ENCODE assay signal across 8 mouse cellular contexts in the genomic region with DNA sequence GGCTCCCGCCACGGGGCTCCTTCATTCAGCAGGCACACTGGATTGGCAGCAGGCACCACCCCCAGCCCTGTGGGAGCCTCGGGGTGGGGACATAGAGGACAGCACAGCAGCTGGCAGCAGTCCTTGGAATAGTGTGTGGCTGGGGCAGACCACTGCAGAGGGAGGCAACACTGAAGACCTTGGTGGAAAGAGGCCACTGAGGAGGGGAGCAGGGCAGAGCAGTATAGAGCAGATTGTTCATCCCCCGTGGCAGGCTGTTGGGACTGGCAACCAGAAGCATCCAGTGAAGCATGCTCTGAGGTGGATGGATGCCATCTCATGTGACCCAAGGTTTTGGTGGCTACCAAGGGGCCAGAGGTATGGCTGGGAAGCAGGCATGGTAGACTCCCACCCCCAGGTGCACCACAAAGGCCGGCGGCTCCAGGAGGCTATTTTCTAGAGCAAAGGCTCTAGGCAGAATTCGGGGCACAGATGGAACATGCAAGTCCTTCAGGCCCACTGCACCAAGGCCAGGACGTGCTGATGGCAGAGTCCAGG. TPM values are rescaled to one million over a fixed set of nuclear protein-coding genes. Genes with fewer than 3 reads are reported as not detected.
A peak's percentile ranks its signal among the peaks of the same experiment; 100 is the strongest.
DNase-seq lines count a peak whose midpoint lies in the region; ATAC-seq and TF ChIP-seq lines count a peak whose summit lies in the region.

No protein-coding gene starts in this region.

- peak overlapping the region; percentile 65 for H3K27ac ChIP-seq in layer of hippocampus, adult 2 months
- H3K27ac ChIP-seq in embryonic facial prominence, embryonic 13.5 days = peak overlapping the region; percentile 48

- no peaks in the 10 kb centered on the region for H3K9me3 ChIP-seq in embryonic facial prominence, embryonic 13.5 days

- WGBS in embryonic facial prominence, embryonic 13.5 days = 69% methylated on average over 8 of the region's 8 CpGs

- 0 out of 2 replicates have a peak, but pooled peaks cover 5% of the 10 kb centered on the region for H3K36me3 ChIP-seq in embryonic facial prominence, embryonic 13.5 days

- H3K4me1 ChIP-seq in embryonic facial prominence, embryonic 13.5 days = peaks cover 34% of the 10 kb centered on the region

- no peak for TF ChIP-seq CTCF in layer of hippocampus, adult 2 months (conservative IDR thresholded peaks at IDR 0.05)

- peak overlapping the region; percentile 46; the same call in 1 of the 2 replicates for H3K9ac ChIP-seq in embryonic facial prominence, embryonic 13.5 days

- DNase-seq in layer of hippocampus, adult 2 months (ENCODE audit: low spot score in 2 of 2) = peak in 1 of 2 experiments; percentile 47
- no peak for DNase-seq in layer of hippocampus, postnatal 25 days (ENCODE audit: extremely low spot score in 1 of 2, low spot score in 1 of 2)
- peak; percentile 62 for DNase-seq in cerebellum, adult 11 months
- DNase-seq in layer of hippocampus, postnatal 36 days = peak; percentile 34 to 36
- DNase-seq in c-Kit-positive CD71-positive TER-119-positive erythroid progenitor cells, embryonic 14.5 days (ENCODE audit: low spot score) = no peak
- no peak for DNase-seq in embryo, embryonic 10 days (ENCODE audit: low spot score)
- no peak for DNase-seq in lung, postnatal 25 days (ENCODE audit: low spot score)

- no peak for ATAC-seq in embryonic facial prominence, embryonic 13.5 days (ENCODE audit: insufficient number of reproducible peaks, insufficient read depth, low FRiP score, low TSS enrichment, low read depth)

- no peak overlapping the region for H3K4me2 ChIP-seq in embryonic facial prominence, embryonic 13.5 days

- H3K27me3 ChIP-seq in embryonic facial prominence, embryonic 13.5 days = no peaks in the 10 kb centered on the region

- H3K4me3 ChIP-seq in layer of hippocampus, adult 2 months = no peak overlapping the region
- H3K4me3 ChIP-seq in embryonic facial prominence, embryonic 13.5 days = no peak overlapping the region

RNA-seq across cellular contexts. Expression of a gene that starts 20.7 kb away (rescaled TPM):
- 100 to 1,000 TPM; 116 to 118 TPM for total RNA-seq in layer of hippocampus, adult 2 months (2021)
- total RNA-seq in layer of hippocampus, postnatal 25 days (2021) = 100 to 1,000 TPM; 103 to 112 TPM
- polyA plus RNA-seq in embryonic facial prominence, embryonic 13.5 days (2015; fragmentation: Nextera tagmentation; extraction: Ambion mirVana) = 26.0 and 30.3 TPM in 2 replicates
- total RNA-seq in layer of hippocampus, postnatal 36 days (2021) = 100 to 1,000 TPM; 113 to 120 TPM

RNA-seq across cellular contexts. Expression of a gene that starts 24.6 kb away (rescaled TPM):
- total RNA-seq in layer of hippocampus, adult 2 months (2021) = under 1 TPM; 0.38 to 0.71 TPM
- total RNA-seq in layer of hippocampus, postnatal 25 days (2021) = under 1 TPM; 0.49 to 0.66 TPM
- polyA plus RNA-seq in embryonic facial prominence, embryonic 13.5 days (2015; fragmentation: Nextera tagmentation; extraction: Ambion mirVana) = 0.08 and 0.15 TPM in 2 replicates
- total RNA-seq in layer of hippocampus, postnatal 36 days (2021) = under 1 TPM; 0.37 to 0.48 TPM

RNA-seq across cellular contexts. Expression of a gene that starts 34.0 kb away (rescaled TPM):
- 10 to 100 TPM; 17.2 to 20.7 TPM for total RNA-seq in layer of hippocampus, adult 2 months (2021)
- 10 to 100 TPM; 20.1 to 21.1 TPM for total RNA-seq in layer of hippocampus, postnatal 25 days (2021)
- 60.2 and 64.1 TPM in 2 replicates for polyA plus RNA-seq in embryonic facial prominence, embryonic 13.5 days (2015; fragmentation: Nextera tagmentation; extraction: Ambion mirVana)
- 10 to 100 TPM; 19.8 to 21.5 TPM for total RNA-seq in layer of hippocampus, postnatal 36 days (2021)

RNA-seq across cellular contexts. Expression of a gene that starts 34.1 kb away (rescaled TPM):
- 1 to 10 TPM; 6.0 to 6.9 TPM for total RNA-seq in layer of hippocampus, adult 2 months (2021)
- 1 to 10 TPM; 6.0 to 7.1 TPM for total RNA-seq in layer of hippocampus, postnatal 25 days (2021)
- polyA plus RNA-seq in embryonic facial prominence, embryonic 13.5 days (2015; fragmentation: Nextera tagmentation; extraction: Ambion mirVana) = 2.3 and 2.7 TPM in 2 replicates
- 1 to 10 TPM; 6.8 to 6.9 TPM for total RNA-seq in layer of hippocampus, postnatal 36 days (2021)

RNA-seq across cellular contexts. Expression of a gene that starts 34.9 kb away (rescaled TPM):
- total RNA-seq in layer of hippocampus, adult 2 months (2021) = under 1 TPM; 0.81 to 0.95 TPM
- total RNA-seq in layer of hippocampus, postnatal 25 days (2021) = 1 to 10 TPM in 1 of 2 experiments, under 1 TPM in 1; 0.30 to 1.0 TPM
- 0.67 and 0.83 TPM in 2 replicates for polyA plus RNA-seq in embryonic facial prominence, embryonic 13.5 days (2015; fragmentation: Nextera tagmentation; extraction: Ambion mirVana)
- under 1 TPM; 0.33 to 0.75 TPM for total RNA-seq in layer of hippocampus, postnatal 36 days (2021)

Comparison
In these comparisons a context has a peak if more than half of its experiments do, and no peak if none do; other contexts are left out.
1. DNase-seq: peak in cerebellum, adult 11 months (single experiment) and layer of hippocampus, postnatal 36 days (2 of 2); none in layer of hippocampus, postnatal 25 days (0 of 2), c-Kit-positive CD71-positive TER-119-positive erythroid progenitor cells, embryonic 14.5 days (single experiment), embryo, embryonic 10 days (single experiment) and lung, postnatal 25 days (single experiment).